Mouse (Mus musculus) heart, embryonic 10.5 days (tissue): ENCODE data around the gene Gm49325. TPM values are rescaled to one million over a fixed set of nuclear protein-coding genes. Genes with fewer than 3 reads are reported as not detected.
A peak's percentile ranks its signal among the peaks of the same experiment; 100 is the strongest.

Source experiments
- DNase-seq: peaks from one replicate; pipeline ENCODE4 v3.0.0-alpha.2; 2017; ENCODE audit warnings: low spot score
- H3K27ac ChIP-seq: fragments of 300-500 bp; sonication (generic); 2 replicates; pipeline ENCODE4 v1.5.1; 2016; ENCODE audit warnings: mild to moderate bottlenecking
- H3K27me3 ChIP-seq: fragments of 300-500 bp; sonication (generic); 2 replicates; pipeline ENCODE4 v1.6.1; 2016; ENCODE audit warnings: mild to moderate bottlenecking; ENCODE audit not compliant: poor library complexity, insufficient read depth, severe bottlenecking
- H3K36me3 ChIP-seq: fragments of 300-500 bp; sonication (generic); 2 replicates; pipeline ENCODE4 v1.6.1; 2016; ENCODE audit warnings: mild to moderate bottlenecking, moderate library complexity
- H3K4me1 ChIP-seq: fragments of 300-500 bp; sonication (generic); 2 replicates; pipeline ENCODE4 v1.6.1; 2016; ENCODE audit warnings: mild to moderate bottlenecking
- H3K4me3 ChIP-seq: fragments of 300-500 bp; sonication (generic); 2 replicates; pipeline ENCODE4 v1.5.1; 2016; ENCODE audit warnings: mild to moderate bottlenecking, moderate library complexity
- H3K9me3 ChIP-seq: fragments of 300-500 bp; sonication (generic); 2 replicates; pipeline ENCODE4 v1.6.1; 2016; ENCODE audit warnings: mild to moderate bottlenecking, moderate library complexity
- WGBS: fragments of 180-500 bp; shearing (Covaris S2); methylation state at CpG from one replicate; pipeline ENCODE4 v1.1.7; 2016; 5-methylcytosine and 5-hydroxymethylcytosine counted together
- polyA plus RNA-seq: library from polyadenylated mRNA; unstranded; fragments of >200 nt; fragmentation: Nextera tagmentation; extraction: Ambion mirVana; gene quantifications from 2 replicates; pipeline ENCODE4 v1.2.1, GENCODE M21; 2016

Gene Gm49325
- polyA plus RNA-seq, 1 experiment from 2014 or later, result 2.7 TPM

DNA sequence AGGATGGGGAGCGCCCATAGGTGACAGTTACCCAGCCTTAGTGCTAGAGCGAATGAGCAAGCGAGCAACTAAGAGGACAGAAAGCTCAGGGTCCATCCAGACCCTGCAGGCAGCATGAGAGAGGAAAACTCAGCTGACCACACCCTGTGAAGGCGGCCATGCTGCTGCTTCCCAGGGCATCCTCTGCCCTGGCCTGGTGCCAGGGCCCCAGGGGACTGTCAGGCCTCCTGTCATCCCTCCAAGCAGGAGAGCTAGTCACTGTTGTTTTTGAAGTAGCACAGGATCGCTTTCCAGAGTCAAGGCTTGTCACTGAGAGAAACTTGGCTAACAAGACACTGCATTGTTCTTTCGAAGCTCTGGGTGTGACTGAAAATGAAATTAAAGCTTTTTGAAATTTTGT is 33.0 kb downstream of the Gm49325 start:
- Histone ChIP-seq H3K4me3 (no peak overlapping the region), H3K27ac (no peak overlapping the region), H3K27me3 (no peaks in the 10 kb centered on the region), H3K36me3 (peaks cover 51% of the 10 kb centered on the region), H3K4me1 (peaks cover 42% of the 10 kb centered on the region), H3K9me3 (no peaks in the 10 kb centered on the region)
- DNase-seq, result no peak
- WGBS, result 72% methylated on average over 6 of the region's 6 CpGs

- Histone ChIP-seq H3K4me1 (peaks cover 9% of the 10 kb centered on the region), H3K4me3 (no peak overlapping the region), H3K27me3 (no peaks in the 10 kb centered on the region), H3K27ac (no peak overlapping the region), H3K36me3 (peaks cover 70% of the 10 kb centered on the region), H3K9me3 (no peaks in the 10 kb centered on the region)
- DNase-seq, result no peak
- WGBS, result 78% methylated on average over 7 of the region's 7 CpGs
Measured at GRCm38 (mm10) chr10:77643160-77643559, 37.2 kb downstream of the Gm49325 start.

- Histone ChIP-seq H3K27me3 (no peaks in the 10 kb centered on the region), H3K9me3 (no peaks in the 10 kb centered on the region), H3K36me3 (peaks cover 63% of the 10 kb centered on the region), H3K4me3 (no peak overlapping the region), H3K4me1 (peaks cover 4% of the 10 kb centered on the region), H3K27ac (no peak overlapping the region)
- no peak for DNase-seq
- WGBS, result 79% methylated on average over 5 of the region's 5 CpGs
Measured at GRCm38 (mm10) chr10:77645571-77645970, 39.6 kb downstream of the Gm49325 start.

DNA sequence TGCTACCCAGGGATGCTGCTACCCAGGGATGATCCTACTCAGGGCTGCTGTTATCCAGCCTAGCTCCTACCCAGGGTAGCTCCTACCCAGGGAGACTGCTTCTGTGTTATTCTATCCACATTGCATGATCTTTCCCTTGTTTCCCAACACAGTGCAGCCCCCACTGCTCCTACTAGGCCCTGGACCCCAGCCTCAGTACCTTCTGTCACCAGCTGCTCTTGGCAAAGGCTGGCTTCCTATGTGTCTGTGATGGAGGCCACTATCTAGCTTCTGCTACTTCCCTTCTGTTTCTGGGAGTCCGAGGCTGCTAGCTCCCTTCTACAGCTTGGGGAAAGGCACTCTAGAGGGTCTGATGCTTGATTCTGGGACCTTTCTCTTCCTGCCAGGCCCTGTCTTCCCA is 41.5 kb downstream of the Gm49325 start:
- Histone ChIP-seq H3K9me3 (no peaks in the 10 kb centered on the region), H3K27me3 (no peaks in the 10 kb centered on the region), H3K36me3 (peaks cover 46% of the 10 kb centered on the region), H3K4me1 (peaks cover 4% of the 10 kb centered on the region), H3K27ac (no peak overlapping the region), H3K4me3 (no peak overlapping the region)
- WGBS, result 64% methylated on average over 1 of the region's 1 CpGs
- no peak for DNase-seq

- Histone ChIP-seq H3K36me3 (peaks cover 42% of the 10 kb centered on the region), H3K27me3 (no peaks in the 10 kb centered on the region), H3K4me3 (no peak overlapping the region), H3K27ac (no peak overlapping the region), H3K9me3 (no peaks in the 10 kb centered on the region), H3K4me1 (peaks cover 4% of the 10 kb centered on the region)
- DNase-seq, result no peak
- WGBS, result 82% methylated on average over 8 of the region's 8 CpGs
Measured at GRCm38 (mm10) chr10:77647901-77648300, 41.9 kb downstream of the Gm49325 start.

GRCm38 (mm10) chr10:77652046-77652445 is 46.0 kb downstream of the Gm49325 start:
- H3K36me3 ChIP-seq, result 0 out of 2 replicates have a peak, but pooled peaks cover under 1% of the 10 kb centered on the region
- 85% methylated on average over 9 of the region's 9 CpGs for WGBS
- H3K4me3 ChIP-seq, result no peak overlapping the region
- no peaks in the 10 kb centered on the region for H3K9me3 ChIP-seq
- DNase-seq, result no peak
- peaks cover 4% of the 10 kb centered on the region; the same call in 1 of the 2 replicates for H3K4me1 ChIP-seq
- H3K27me3 ChIP-seq, result no peaks in the 10 kb centered on the region
- no peak overlapping the region for H3K27ac ChIP-seq

- no peak for DNase-seq
- WGBS, result 72% methylated on average over 15 of the region's 15 CpGs
- no peak overlapping the region for H3K27ac ChIP-seq
- no peaks in the 10 kb centered on the region for H3K4me1 ChIP-seq
- H3K9me3 ChIP-seq, result 0 out of 2 replicates have a peak, but pooled peaks cover 4% of the 10 kb centered on the region
- peaks cover 9% of the 10 kb centered on the region for H3K27me3 ChIP-seq
- no peaks in the 10 kb centered on the region for H3K36me3 ChIP-seq
- no peak overlapping the region for H3K4me3 ChIP-seq
Measured at GRCm38 (mm10) chr10:77658286-77658994, 52.4 kb downstream of the Gm49325 start.

- 34% methylated on average over 43 of the region's 43 CpGs for WGBS
- Histone ChIP-seq H3K9me3 (0 out of 2 replicates have a peak, but pooled peaks cover 4% of the 10 kb centered on the region), H3K4me3 (peak overlapping the region; percentile 39), H3K27me3 (peaks cover 39% of the 10 kb centered on the region), H3K4me1 (0 out of 2 replicates have a peak, but pooled peaks cover 5% of the 10 kb centered on the region), H3K36me3 (no peaks in the 10 kb centered on the region), H3K27ac (no peak overlapping the region)
- DNase-seq, result no peak
Measured at GRCm38 (mm10) chr10:77663949-77664665, 58.1 kb downstream of the Gm49325 start.

DNA sequence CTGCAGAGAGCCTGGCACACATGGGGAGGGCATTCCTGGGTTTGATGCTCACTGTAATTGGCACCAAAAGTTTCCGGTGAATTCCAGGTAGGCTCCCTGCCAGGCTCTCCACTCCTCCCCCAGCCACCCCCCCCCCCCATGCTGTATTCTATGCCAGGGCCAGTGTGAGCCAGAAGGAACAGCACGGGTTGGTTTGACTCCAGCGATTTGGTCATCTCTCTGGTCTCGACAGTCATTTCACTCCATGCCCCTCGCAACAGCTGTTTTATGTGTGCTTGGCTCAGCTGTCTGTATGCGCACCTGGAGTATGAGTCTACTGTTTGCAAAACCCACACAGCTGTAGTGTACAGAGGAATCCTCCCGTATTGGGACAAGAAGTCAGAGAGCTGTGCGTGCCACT is 60.3 kb downstream of the Gm49325 start:
- peaks cover 39% of the 10 kb centered on the region for H3K27me3 ChIP-seq
- H3K9me3 ChIP-seq, result no peaks in the 10 kb centered on the region
- WGBS, result 84% methylated on average over 8 of the region's 8 CpGs
- no peak overlapping the region for H3K27ac ChIP-seq
- no peak for DNase-seq
- H3K4me3 ChIP-seq, result no peak overlapping the region
- no peaks in the 10 kb centered on the region for H3K36me3 ChIP-seq
- H3K4me1 ChIP-seq, result 0 out of 2 replicates have a peak, but pooled peaks cover 5% of the 10 kb centered on the region

- WGBS, result 80% methylated on average over 4 of the region's 4 CpGs
- no peak for DNase-seq
- Histone ChIP-seq H3K27me3 (peaks cover 39% of the 10 kb centered on the region), H3K9me3 (no peaks in the 10 kb centered on the region), H3K36me3 (no peaks in the 10 kb centered on the region), H3K4me1 (0 out of 2 replicates have a peak, but pooled peaks cover 5% of the 10 kb centered on the region), H3K4me3 (no peak overlapping the region), H3K27ac (no peak overlapping the region)
Measured at GRCm38 (mm10) chr10:77667402-77667801, 61.4 kb downstream of the Gm49325 start.

DNA sequence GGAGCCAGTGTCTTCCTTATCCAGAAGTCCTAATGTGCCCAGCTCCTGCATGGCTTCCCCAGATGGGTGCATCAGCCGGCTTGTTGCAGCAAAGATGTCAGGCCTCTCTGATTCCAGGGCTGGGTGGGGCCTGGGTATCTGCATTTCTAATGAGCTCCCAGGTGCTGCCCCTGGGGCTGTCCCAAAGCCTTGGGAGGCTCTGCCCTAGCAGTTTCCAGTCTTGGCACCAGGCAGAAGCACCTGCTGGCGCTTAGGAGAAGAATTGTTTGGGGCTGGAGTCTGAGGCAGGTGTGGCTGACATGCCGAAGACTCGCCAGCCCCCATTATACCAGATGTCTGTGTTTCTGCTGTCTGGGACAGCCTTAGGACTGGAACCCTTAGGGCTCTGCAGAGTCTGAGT is 64.7 kb downstream of the Gm49325 start:
- Histone ChIP-seq H3K36me3 (no peaks in the 10 kb centered on the region), H3K4me1 (no peaks in the 10 kb centered on the region), H3K27ac (0 out of 2 replicates have a peak overlapping the region, but pooled peaks have one; percentile 3), H3K4me3 (no peak overlapping the region), H3K27me3 (peaks cover 27% of the 10 kb centered on the region), H3K9me3 (no peaks in the 10 kb centered on the region)
- DNase-seq, result no peak
- WGBS, result 77% methylated on average over 4 of the region's 4 CpGs

GRCm38 (mm10) chr10:77671519-77671918 is 65.5 kb downstream of the Gm49325 start:
- Histone ChIP-seq H3K27me3 (peaks cover 29% of the 10 kb centered on the region), H3K4me1 (no peaks in the 10 kb centered on the region), H3K27ac (no peak overlapping the region), H3K36me3 (no peaks in the 10 kb centered on the region), H3K4me3 (no peak overlapping the region), H3K9me3 (no peaks in the 10 kb centered on the region)
- WGBS, result 18% methylated on average over 4 of the region's 4 CpGs
- DNase-seq, result peak; percentile 88

- Histone ChIP-seq H3K4me1 (peaks cover 13% of the 10 kb centered on the region), H3K4me3 (no peak overlapping the region), H3K36me3 (no peaks in the 10 kb centered on the region), H3K9me3 (no peaks in the 10 kb centered on the region), H3K27me3 (peaks cover 46% of the 10 kb centered on the region), H3K27ac (no peak overlapping the region)
- 55% methylated on average over 13 of the region's 13 CpGs for WGBS
- DNase-seq, result no peak
Measured at GRCm38 (mm10) chr10:77673765-77674164, 67.8 kb downstream of the Gm49325 start.
